Mouse (Mus musculus) central nervous system, embryonic 11.5 days (tissue): ENCODE data around the gene Rae1. TPM values are rescaled to one million over a fixed set of nuclear protein-coding genes. Genes with fewer than 3 reads are reported as not detected.

ENCODE experiments used
- polyA plus RNA-seq: library from polyadenylated mRNA; depleted of rRNA; stranded (reverse); fragments of >200 nt; gene quantifications from 2 replicates; pipeline ENCODE4 v1.2.3, GENCODE M21; 2012; rRNA removed

The Rae1 gene
- polyA plus RNA-seq, result 76.9 and 123 TPM in 2 replicates

GRCm38 (mm10) chr2:172999630-173000284 lies at the start of gene Rae1:
Gene Rae1, plus strand, starts transcription at chr2:173000117.

GRCm38 (mm10) chr2:172977409-172978130 lies 22.3 kb upstream of the Rae1 start, which contains the start of gene Spo11:
Gene Spo11, plus strand, starts transcription at chr2:172977700.

GRCm38 (mm10) chr2:173020430-173020829 lies 20.5 kb downstream of the Rae1 start, which contains the start of gene Rbm38:
Gene Rbm38, plus strand, starts transcription at chr2:173020498.

Other genes with a start within 250 kb of the Rae1 start
- 13.6 and 24.4 TPM in 2 replicates for gene Bmp7, start 59.8 kb upstream of the Rae1 start, polyA plus RNA-seq
- 0.44 and 0.89 TPM in 2 replicates for gene Spo11, start 22.4 kb upstream of the Rae1 start, polyA plus RNA-seq
- 58.4 and 98.6 TPM in 2 replicates for gene Rbm38, start 20.4 kb downstream of the Rae1 start, polyA plus RNA-seq
- not detected in 2 replicates for gene Ctcfl, start 119.4 kb downstream of the Rae1 start, polyA plus RNA-seq
- 0.04 and 0.05 TPM in 2 replicates for gene Pck1, start 152.9 kb downstream of the Rae1 start, polyA plus RNA-seq
- gene Zbp1, start 218.8 kb downstream of the Rae1 start, polyA plus RNA-seq, result 0.20 and 0.78 TPM in 2 replicates